In the genomic region with DNA sequence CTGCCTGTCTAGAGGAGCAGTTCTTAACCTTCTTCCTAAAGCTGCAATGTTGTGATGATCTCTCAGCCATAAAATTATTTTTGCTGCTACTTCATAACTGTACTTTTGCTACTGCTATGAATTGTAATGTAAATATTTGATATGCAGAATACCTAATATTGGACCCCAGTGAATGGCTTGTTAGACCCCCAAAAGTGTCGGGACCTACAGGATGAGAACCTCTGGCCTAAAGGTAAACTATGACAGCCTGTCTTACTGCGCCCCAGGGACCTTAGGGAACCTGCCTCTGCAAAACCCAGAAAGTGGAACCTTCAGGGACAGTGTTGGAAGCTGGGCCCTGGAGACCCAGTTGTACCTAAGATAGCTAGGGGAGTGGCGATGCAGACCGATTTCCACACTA, we compare ENCODE assay signal across 9 mouse cellular contexts. TPM values are rescaled to one million over a fixed set of nuclear protein-coding genes. Genes with fewer than 3 reads are reported as not detected.
DNase-seq lines count a peak whose midpoint lies in the region; ATAC-seq and TF ChIP-seq lines count a peak whose summit lies in the region.
"Had no signal": no experiment of that assay in that cellular context is flagged by ENCODE, and none has a peak within 500 bp of the region (broad histone marks: within the 10 kb centered on the region; RNA-seq: fewer than 3 reads in every experiment).

No protein-coding gene starts in this region.

- peak; percentile 45 for ATAC-seq in granulocyte monocyte progenitor cell, adult 5-6 weeks (replicated peaks; ENCODE audit: poor library complexity, severe bottlenecking)
- ATAC-seq in liver, embryonic 15.5 days (ENCODE audit: insufficient read depth): no peak

- peak overlapping the region; percentile 74 for H3K27ac ChIP-seq in heart, embryonic 10.5 days
- no peak overlapping the region for H3K27ac ChIP-seq in CH12.LX (ENCODE audit: insufficient read depth, low read depth)
- H3K27ac ChIP-seq in liver, embryonic 15.5 days (replicated peaks): no peak overlapping the region

- TF ChIP-seq CTCF in CH12.LX (conservative IDR thresholded peaks at IDR 0.05 in 1 of 2, IDR thresholded peaks at IDR 0.05 in 1 of 2; ENCODE audit: low read depth in 2 of 2, low read length in 2 of 2): no peak

- 14% methylated on average over 4 of the region's 4 CpGs for WGBS in heart, embryonic 10.5 days
- 20% methylated on average over 4 of the region's 4 CpGs for WGBS in liver, embryonic 15.5 days (ENCODE audit: insufficient replicate concordance)

- H3K36me3 ChIP-seq in heart, embryonic 10.5 days: no peaks in the 10 kb centered on the region
- H3K36me3 ChIP-seq in CH12.LX (replicated peaks in 1 of 2; ENCODE audit: control insufficient read depth in 1 of 2, insufficient read depth in 1 of 2, low read length in 1 of 2): no peaks in the 10 kb centered on the region
- no peaks in the 10 kb centered on the region for H3K36me3 ChIP-seq in liver, embryonic 15.5 days (replicated peaks)

- H3K79me2 ChIP-seq in CH12.LX (replicated peaks; ENCODE audit: control insufficient read depth, extremely low read depth, insufficient read depth, poor library complexity, severe bottlenecking): no peaks in the 10 kb centered on the region

- dilution Hi-C loops in CH12.LX (cut with MboI; ENCODE audit: extremely low pct_ligation_motif_present, extremely low pct_unique_long_range_greater_than_20kb, low sequenced_read_pairs): no loop called here

- peaks cover 72% of the 10 kb centered on the region for H3K4me1 ChIP-seq in heart, embryonic 10.5 days
- H3K4me1 ChIP-seq in CH12.LX (ENCODE audit: control insufficient read depth in 1 of 2, insufficient read depth in 2 of 2): peaks cover 8 to 37% of the 10 kb centered on the region in 2 experiments; a peak in 3 of 4 replicates
- peaks cover 11% of the 10 kb centered on the region for H3K4me1 ChIP-seq in liver, embryonic 15.5 days (replicated peaks)

- no peak for TF ChIP-seq POLR2A in CH12.LX (IDR thresholded peaks at IDR 0.05; ENCODE audit: low read depth, low read length)

- DNase-seq in heart, embryonic 10.5 days (ENCODE audit: low spot score): no peak
- no peak for DNase-seq in heart, postnatal 14 days
- no peak for DNase-seq in CH12.LX (ENCODE audit: extremely low read depth)
- DNase-seq in spleen, adult 12 weeks (ENCODE audit: low spot score): no peak
- DNase-seq in frontal cortex, postnatal 36 days (ENCODE audit: low spot score in 2 of 2): no peak
- no peak for DNase-seq in cerebellum, adult 11 months

- in situ Hi-C loops in CH12.LX (cut with MboI; ENCODE audit: low pct_ligation_motif_present, low pct_unique_long_range_greater_than_20kb, low sequenced_read_pairs): no loop called here

- intact Hi-C loops in heart, postnatal 14 days (cut with DNase I): no loop called here

- H3K9ac ChIP-seq in CH12.LX (ENCODE audit: insufficient read depth, low read depth): no peak overlapping the region
- H3K9ac ChIP-seq in liver, embryonic 15.5 days: no peak overlapping the region

- H3K27me3 ChIP-seq in heart, embryonic 10.5 days (ENCODE audit: insufficient read depth, poor library complexity, severe bottlenecking): peaks cover 46% of the 10 kb centered on the region
- H3K27me3 ChIP-seq in CH12.LX (replicated peaks): peaks cover 88% of the 10 kb centered on the region
- H3K27me3 ChIP-seq in liver, embryonic 15.5 days: peaks cover 90% of the 10 kb centered on the region

- H3K4me2 ChIP-seq in CH12.LX (ENCODE audit: insufficient read depth, low read depth, poor library complexity, severe bottlenecking): peak overlapping the region; percentile 79
- peak overlapping the region; percentile 55 for H3K4me2 ChIP-seq in liver, embryonic 15.5 days

- no peak for TF ChIP-seq RAD21 in CH12.LX (IDR thresholded peaks at IDR 0.05; ENCODE audit: low read depth, low read length)

- peak overlapping the region; percentile 59 for H3K4me3 ChIP-seq in heart, embryonic 10.5 days
- no peak overlapping the region for H3K4me3 ChIP-seq in CH12.LX (replicated peaks in 1 of 3; ENCODE audit: low read depth in 2 of 3, low read length in 2 of 3, poor library complexity in 1 of 3)
- no peak overlapping the region for H3K4me3 ChIP-seq in liver, embryonic 15.5 days (replicated peaks)

- no peaks in the 10 kb centered on the region for H3K9me3 ChIP-seq in heart, embryonic 10.5 days
- H3K9me3 ChIP-seq in CH12.LX (replicated peaks; ENCODE audit: low read length): no peaks in the 10 kb centered on the region
- no peaks in the 10 kb centered on the region for H3K9me3 ChIP-seq in liver, embryonic 15.5 days (replicated peaks)

- TF ChIP-seq EP300 in CH12.LX (IDR thresholded peaks at IDR 0.05; ENCODE audit: low read length): no peak

TF ChIP-seq in CH12.LX, 34 proteins besides CTCF, POLR2A, EP300 and RAD21:
- TF ChIP-seq PAX5 (IDR thresholded peaks at IDR 0.05; ENCODE audit: low read length) (no peak), CHD2 (IDR thresholded peaks at IDR 0.05; ENCODE audit: low read length) (no peak), USF2 (conservative IDR thresholded peaks at IDR 0.05; ENCODE audit: low read depth, low read length) (no peak), IRF4 (IDR thresholded peaks at IDR 0.05; ENCODE audit: low read depth, low read length) (no peak), MEF2A (IDR thresholded peaks at IDR 0.05; ENCODE audit: borderline replicate concordance, low read depth, low read length) (peak; percentile 27; the same call in 1 of the 2 replicates), ZNF384 (IDR thresholded peaks at IDR 0.05; ENCODE audit: low read depth, low read length) (no peak), MAZ (IDR thresholded peaks at IDR 0.05; ENCODE audit: low read depth, low read length) (no peak), TCF12 (IDR thresholded peaks at IDR 0.05; ENCODE audit: low read depth, low read length) (no peak), GABPA (IDR thresholded peaks at IDR 0.05; ENCODE audit: insufficient replicate concordance, low read depth, low read length) (no peak), BHLHE40 (IDR thresholded peaks at IDR 0.05; ENCODE audit: low read depth, low read length) (no peak), NELFE (IDR thresholded peaks at IDR 0.05; ENCODE audit: low read depth, low read length) (0 out of 2 replicates have a peak, but pooled peaks have one; percentile 10), RCOR1 (conservative IDR thresholded peaks at IDR 0.05; ENCODE audit: low read depth, low read length) (no peak), MAX (IDR thresholded peaks at IDR 0.05; ENCODE audit: low read length) (no peak), ZC3H11A (IDR thresholded peaks at IDR 0.05; ENCODE audit: low read depth, low read length) (no peak), ZMIZ1 (IDR thresholded peaks at IDR 0.05; ENCODE audit: low read depth, low read length) (no peak), E2F4 (IDR thresholded peaks at IDR 0.05; ENCODE audit: insufficient replicate concordance, low read depth, low read length) (no peak)

RNA-seq across cellular contexts. Expression of a gene that starts 25.6 kb away (rescaled TPM):
- 86.6 and 90.1 TPM in 2 replicates for polyA plus RNA-seq in heart, embryonic 10.5 days (2016; fragmentation: Nextera tagmentation; extraction: Ambion mirVana)
- 10 to 100 TPM; 34.6 to 35.8 TPM for total RNA-seq in heart, postnatal 14 days (2021)
- total RNA-seq in CH12.LX (2012; rRNA removed) (1.3 and 4.1 TPM in 2 replicates), CH12.LX (2014; rRNA removed) (0.28 and 0.35 TPM in 2 replicates)
- polyA plus RNA-seq in CH12.LX (2012; ENCODE audit: insufficient read length, low read depth): 0.87 and 0.99 TPM in 2 replicates
- total RNA-seq in granulocyte monocyte progenitor cell, adult 5-6 weeks (2014; fragmentation: Nextera tagmentation): 1.4 and 7.4 TPM in 2 replicates
- 3.9 and 4.4 TPM in 2 replicates for total RNA-seq in granulocyte monocyte progenitor cell, adult 5-6 weeks (2017)
- 21.1 and 21.4 TPM in 2 replicates for polyA plus RNA-seq in liver, embryonic 15.5 days (2015; fragmentation: Nextera tagmentation; extraction: Ambion mirVana)

RNA-seq across cellular contexts. Expression of a gene that starts 41.0 kb away (rescaled TPM):
- polyA plus RNA-seq in heart, embryonic 10.5 days (2016; fragmentation: Nextera tagmentation; extraction: Ambion mirVana): 68.3 and 84.3 TPM in 2 replicates
- 10 to 100 TPM; 22.3 to 23.3 TPM for total RNA-seq in heart, postnatal 14 days (2021)
- total RNA-seq in CH12.LX (2012; rRNA removed) (96.3 and 112 TPM in 2 replicates), CH12.LX (2014; rRNA removed) (59.5 and 61.6 TPM in 2 replicates)
- polyA plus RNA-seq in CH12.LX (2012; ENCODE audit: insufficient read length, low read depth): 70.3 and 80.0 TPM in 2 replicates
- total RNA-seq in granulocyte monocyte progenitor cell, adult 5-6 weeks (2014; fragmentation: Nextera tagmentation): 53.6 and 66.7 TPM in 2 replicates
- 68.4 and 68.9 TPM in 2 replicates for total RNA-seq in granulocyte monocyte progenitor cell, adult 5-6 weeks (2017)
- 33.7 and 40.6 TPM in 2 replicates for polyA plus RNA-seq in liver, embryonic 15.5 days (2015; fragmentation: Nextera tagmentation; extraction: Ambion mirVana)

RNA-seq across cellular contexts. Expression of a gene that starts 45.5 kb away (rescaled TPM):
- polyA plus RNA-seq in heart, embryonic 10.5 days (2016; fragmentation: Nextera tagmentation; extraction: Ambion mirVana): 65.0 and 78.7 TPM in 2 replicates
- total RNA-seq in heart, postnatal 14 days (2021): 100 to 1,000 TPM; 346 to 358 TPM
- 113 and 169 TPM in 2 replicates for total RNA-seq in CH12.LX (2012; rRNA removed)
- total RNA-seq in CH12.LX (2014; rRNA removed): 61.1 and 77.7 TPM in 2 replicates
- polyA plus RNA-seq in CH12.LX (2012; ENCODE audit: insufficient read length, low read depth): 145 and 182 TPM in 2 replicates
- total RNA-seq in granulocyte monocyte progenitor cell, adult 5-6 weeks (2014; fragmentation: Nextera tagmentation): 22.2 and 39.8 TPM in 2 replicates
- 35.2 and 39.9 TPM in 2 replicates for total RNA-seq in granulocyte monocyte progenitor cell, adult 5-6 weeks (2017)
- polyA plus RNA-seq in liver, embryonic 15.5 days (2015; fragmentation: Nextera tagmentation; extraction: Ambion mirVana): 18.8 and 20.8 TPM in 2 replicates

RNA-seq across cellular contexts. Expression of a gene that starts 52.6 kb away (rescaled TPM):
- polyA plus RNA-seq in heart, embryonic 10.5 days (2016; fragmentation: Nextera tagmentation; extraction: Ambion mirVana): 0.90 and 1.5 TPM in 2 replicates
- total RNA-seq in heart, postnatal 14 days (2021): 1 to 10 TPM in 1 of 2 experiments, under 1 TPM in 1; 0.88 to 1.8 TPM
- 0.08 TPM in 2 replicates for total RNA-seq in CH12.LX (2012; rRNA removed)
- total RNA-seq in CH12.LX (2014; rRNA removed): not detected in 2 replicates
- 0.19 and 0.31 TPM in 2 replicates for polyA plus RNA-seq in CH12.LX (2012; ENCODE audit: insufficient read length, low read depth)
- total RNA-seq in granulocyte monocyte progenitor cell, adult 5-6 weeks (2014; fragmentation: Nextera tagmentation): not detected in 2 replicates
- 0.67 TPM in 1 of 2 replicates, not detected in the other for total RNA-seq in granulocyte monocyte progenitor cell, adult 5-6 weeks (2017)
- polyA plus RNA-seq in liver, embryonic 15.5 days (2015; fragmentation: Nextera tagmentation; extraction: Ambion mirVana): 5.9 and 6.1 TPM in 2 replicates
- total RNA-seq: layer of hippocampus, postnatal 10 days had no signal

Comparison
In these comparisons a context has a peak if more than half of its experiments do, and no peak if none do; other contexts are left out.
1. RNA of a gene that starts 25.6 kb away (total RNA-seq): 34.6 to 35.8 TPM in heart, postnatal 14 days; 1.4 to 7.4 TPM in granulocyte monocyte progenitor cell, adult 5-6 weeks and 0.28 to 4.1 TPM in CH12.LX; every median in the first group is over 4 times any median in the second.